Mouse (Mus musculus) CH12.LX (cell line): ENCODE results near the gene Cul5. TPM values are rescaled to one million over a fixed set of nuclear protein-coding genes. Genes with fewer than 3 reads are reported as not detected.
A peak's percentile ranks its signal among the peaks of the same experiment; 100 is the strongest.

Experiments used
- DNase-seq: peaks from one replicate; pipeline ENCODE4 v3.0.0-alpha.2; 2013; ENCODE audit errors: extremely low read depth
- H3K27ac ChIP-seq: 2 replicates; pipeline ENCODE4 v1.5.1; 2012; ENCODE audit warnings: low read depth, mild to moderate bottlenecking, control low read depth, moderate library complexity; ENCODE audit not compliant: insufficient read depth
- H3K27me3 ChIP-seq: replicated peaks from 2 replicates; pipeline ENCODE3; 2012; ENCODE audit warnings: inconsistent platforms
- H3K36me3 ChIP-seq, 2 experiments: replicated peaks in 1 of 2; 2 replicates each; pipeline versions ENCODE3 to v1.6.1; 2012; ENCODE audit warnings: inconsistent platforms in 1 of 2, low read length in 1 of 2, mild to moderate bottlenecking in 1 of 2, mixed read lengths in 1 of 2, moderate library complexity in 1 of 2; ENCODE audit not compliant: control insufficient read depth in 1 of 2, insufficient read depth in 1 of 2
- H3K4me1 ChIP-seq, 2 experiments: 2 replicates each; pipeline ENCODE4 v1.6.1; 2012; ENCODE audit warnings: inconsistent platforms in 1 of 2, moderate library complexity in 1 of 2; ENCODE audit not compliant: insufficient read depth in 2 of 2, control insufficient read depth in 1 of 2
- H3K4me2 ChIP-seq: 2 replicates; pipeline ENCODE4 v1.6.1; 2012; ENCODE audit warnings: low read depth, mild to moderate bottlenecking, control low read depth; ENCODE audit not compliant: poor library complexity, insufficient read depth, severe bottlenecking
- H3K4me3 ChIP-seq, 3 experiments: fragments of 150-350 bp in 1 of 3; sonication (generic) in 1 of 3; replicated peaks in 1 of 3; 2 replicates each; pipeline versions ENCODE3 to v1.5.1; 2011 to 2012; ENCODE audit warnings: low read depth in 2 of 3, low read length in 2 of 3, mild to moderate bottlenecking in 2 of 3, moderate library complexity in 2 of 3, control low read depth in 1 of 3, improper control_type of control experiment in 1 of 3, inconsistent platforms in 1 of 3, mixed read lengths in 1 of 3; ENCODE audit not compliant: poor library complexity in 1 of 3
- H3K79me2 ChIP-seq: replicated peaks from 2 replicates; pipeline ENCODE4 v1.6.1; 2012; ENCODE audit warnings: mild to moderate bottlenecking, moderate library complexity; ENCODE audit not compliant: control insufficient read depth, poor library complexity, insufficient read depth, severe bottlenecking; ENCODE audit errors: extremely low read depth
- H3K9ac ChIP-seq: 2 replicates; pipeline ENCODE4 v1.6.1; 2012; ENCODE audit warnings: low read depth, mild to moderate bottlenecking, control low read depth, moderate library complexity; ENCODE audit not compliant: insufficient read depth
- H3K9me3 ChIP-seq: replicated peaks from 2 replicates; pipeline ENCODE3; 2012; ENCODE audit warnings: low read length, inconsistent platforms, mixed read lengths
- CHD1 ChIP-seq: IDR thresholded peaks from 2 replicates; pipeline ENCODE4 v1.6.1; 2012; ENCODE audit warnings: low read depth, low read length, improper control_type of control experiment, inconsistent platforms
- CTCF ChIP-seq, 2 experiments: IDR thresholded peaks in 1 of 2; conservative IDR thresholded peaks in 1 of 2; 2 replicates each; pipeline ENCODE4 v1.5.1; 2011 to 2012; ENCODE audit warnings: low read depth in 2 of 2, low read length in 2 of 2, improper control_type of control experiment in 1 of 2, inconsistent platforms in 1 of 2, mild to moderate bottlenecking in 1 of 2, moderate library complexity in 1 of 2
- E2F4 ChIP-seq: IDR thresholded peaks from 2 replicates; pipeline ENCODE4 v1.6.1; 2011; ENCODE audit warnings: low read depth, low read length, improper control_type of control experiment; ENCODE audit not compliant: insufficient replicate concordance
- EP300 ChIP-seq: IDR thresholded peaks from 2 replicates; pipeline ENCODE4 v1.6.1; 2011; ENCODE audit warnings: low read length, improper control_type of control experiment
- ETS1 ChIP-seq: conservative IDR thresholded peaks from 2 replicates; pipeline ENCODE4 v1.6.1; 2012; ENCODE audit warnings: low read depth, mild to moderate bottlenecking, inconsistent platforms, low read length, improper control_type of control experiment, moderate library complexity
- GABPA ChIP-seq: IDR thresholded peaks from 2 replicates; pipeline ENCODE4 v1.6.1; 2012; ENCODE audit warnings: low read depth, low read length, improper control_type of control experiment, inconsistent platforms; ENCODE audit not compliant: insufficient replicate concordance
- JUN ChIP-seq: IDR thresholded peaks from 2 replicates; pipeline ENCODE4 v1.6.1; 2011; ENCODE audit warnings: low read depth, mild to moderate bottlenecking, low read length, improper control_type of control experiment, moderate library complexity; ENCODE audit not compliant: insufficient read depth
- MXI1 ChIP-seq: IDR thresholded peaks from 2 replicates; pipeline ENCODE4 v1.6.1; 2011; ENCODE audit warnings: mild to moderate bottlenecking, low read depth, low read length, improper control_type of control experiment
- MYC ChIP-seq: IDR thresholded peaks from 2 replicates; pipeline ENCODE4 v1.6.1; 2011; ENCODE audit warnings: low read depth, mild to moderate bottlenecking, improper control_type of control experiment, low read length
- NRF1 ChIP-seq: IDR thresholded peaks from 2 replicates; pipeline ENCODE4 v1.6.1; 2014; ENCODE audit warnings: low read depth, mild to moderate bottlenecking, inconsistent platforms, low read length, improper control_type of control experiment, moderate library complexity
- POLR2A ChIP-seq: IDR thresholded peaks from 2 replicates; pipeline ENCODE4 v1.6.1; 2011; ENCODE audit warnings: low read depth, mild to moderate bottlenecking, improper control_type of control experiment, low read length
- RCOR1 ChIP-seq: conservative IDR thresholded peaks from 2 replicates; pipeline ENCODE4 v1.6.1; 2012; ENCODE audit warnings: low read depth, mild to moderate bottlenecking, inconsistent platforms, low read length, improper control_type of control experiment
- SIN3A ChIP-seq: IDR thresholded peaks from 2 replicates; pipeline ENCODE4 v1.6.1; 2012; ENCODE audit warnings: low read length, improper control_type of control experiment, inconsistent platforms
- SMC3 ChIP-seq: IDR thresholded peaks from 2 replicates; pipeline ENCODE4 v1.6.1; 2011; ENCODE audit warnings: low read depth, low read length, improper control_type of control experiment
- TCF12 ChIP-seq: IDR thresholded peaks from 2 replicates; pipeline ENCODE4 v1.6.1; 2014; ENCODE audit warnings: low read depth, mild to moderate bottlenecking, inconsistent platforms, low read length, improper control_type of control experiment
- USF1 ChIP-seq: IDR thresholded peaks from 2 replicates; pipeline ENCODE4 v1.6.1; 2014; ENCODE audit warnings: low read depth, mild to moderate bottlenecking, inconsistent platforms, low read length, improper control_type of control experiment
- USF2 ChIP-seq: conservative IDR thresholded peaks from 2 replicates; pipeline ENCODE4 v1.6.1; 2011; ENCODE audit warnings: low read depth, low read length, improper control_type of control experiment
- ZKSCAN1 ChIP-seq: IDR thresholded peaks from 2 replicates; pipeline ENCODE4 v1.6.1; 2012; ENCODE audit warnings: low read depth, inconsistent platforms, low read length, improper control_type of control experiment, borderline replicate concordance
- ZNF384 ChIP-seq: IDR thresholded peaks from 2 replicates; pipeline ENCODE4 v1.6.1; 2012; ENCODE audit warnings: low read depth, low read length, improper control_type of control experiment, inconsistent platforms
- dilution Hi-C: fragments of 300-500 bp; cut with MboI; formaldehyde crosslinking; loops from 2 replicates; pipeline ENCODE4 v1.14.3; 2020; ENCODE audit warnings: low sequenced_read_pairs; ENCODE audit not compliant: extremely low pct_unique_long_range_greater_than_20kb, extremely low pct_ligation_motif_present
- in situ Hi-C: fragments of 300-500 bp; cut with MboI; formaldehyde crosslinking; loops from 3 replicates; pipeline ENCODE4 v1.14.3; 2019; ENCODE audit warnings: low sequenced_read_pairs, low pct_ligation_motif_present, low pct_unique_long_range_greater_than_20kb, mixed read lengths
- polyA plus RNA-seq: library from polyadenylated mRNA; unstranded; fragments of >175 nt; gene quantifications from 2 replicates; pipeline ENCODE4 v1.2.1, GENCODE M21; 2012; ENCODE audit warnings: low read depth; ENCODE audit not compliant: insufficient read length
- total RNA-seq, 2 experiments: library from RNA; depleted of rRNA; stranded (reverse); fragments of 300-350 nt in 1 of 2; fragments of >200 nt in 1 of 2; gene quantifications; 2 replicates each; pipeline ENCODE4 v1.2.3; 2012 to 2014

The Cul5 gene
- total and polyA plus RNA-seq, 3 experiments, result 21.0 to 43.8 (median 37.3) TPM

DNA sequence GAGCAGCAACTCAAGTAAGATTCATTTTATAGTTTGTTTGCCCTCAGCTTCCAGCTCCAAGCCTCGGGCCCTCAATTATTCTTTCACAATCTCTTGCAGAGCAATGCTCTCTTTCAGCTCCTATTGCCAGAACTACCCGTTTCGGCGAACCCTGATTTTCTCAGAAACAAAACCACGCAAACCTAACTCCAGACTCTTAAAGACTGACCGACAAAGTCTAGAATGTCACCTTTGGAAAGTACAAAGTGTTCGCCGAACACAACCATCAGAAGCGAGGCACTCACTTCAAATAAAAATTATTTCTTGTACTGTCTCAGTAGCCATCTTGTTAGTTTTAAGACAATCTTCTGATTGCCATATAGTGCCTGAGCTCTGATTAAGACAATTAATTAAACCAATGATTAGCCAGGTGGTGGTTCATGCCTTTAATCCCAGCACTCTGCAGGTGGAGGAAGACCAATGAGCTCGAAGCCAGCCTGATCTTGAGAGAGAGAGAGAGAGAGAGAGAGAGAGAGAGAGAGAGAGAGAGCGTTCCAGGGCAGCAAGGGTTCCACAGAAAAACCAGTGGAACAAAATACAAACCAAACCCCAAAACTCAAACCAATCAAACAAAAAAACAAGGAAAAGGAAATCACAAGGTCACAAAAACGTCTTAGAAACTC lies 60.4 kb downstream of the Cul5 start:
- Histone ChIP-seq H3K4me2 (peak overlapping the region; percentile 57), H3K9ac (peak overlapping the region; percentile 85), H3K36me3 (peaks cover 0 to 22% of the 10 kb centered on the region in 2 experiments), H3K9me3 (no peaks in the 10 kb centered on the region), H3K27ac (no peak overlapping the region), H3K4me3 (peak overlapping the region; percentile 67 to 83 (median 73)), H3K27me3 (no peaks in the 10 kb centered on the region), H3K79me2 (peaks cover 4% of the 10 kb centered on the region; the same call in 1 of the 2 replicates), H3K4me1 (peaks cover 0 to 15% of the 10 kb centered on the region in 2 experiments; a peak in 2 of 4 replicates)
- dilution Hi-C loops, result no loop called here
- DNase-seq, result no peak
- TF ChIP-seq E2F4, result no peak
- in situ Hi-C loops, result no loop called here

DNA sequence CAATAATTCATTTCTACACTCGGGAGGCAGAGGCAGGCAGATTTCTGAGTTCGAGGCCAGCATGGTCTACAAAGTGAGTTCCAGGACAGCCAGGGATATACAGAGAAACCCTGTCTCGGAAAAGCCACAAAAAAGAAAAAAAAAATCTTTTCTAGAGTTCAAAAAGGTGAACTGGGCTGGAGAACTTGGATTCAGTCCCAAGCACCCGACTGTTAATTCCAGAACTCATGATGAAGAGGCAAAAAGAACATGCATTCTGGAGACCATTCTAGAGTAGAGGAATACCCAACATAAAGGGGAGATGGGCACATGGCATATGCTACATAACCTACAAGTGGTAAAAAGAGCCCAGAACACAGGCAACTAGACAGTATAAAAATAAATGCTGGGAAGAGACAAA lies 62.0 kb downstream of the Cul5 start:
- H3K4me3 ChIP-seq, result no peak overlapping the region
- H3K4me2 ChIP-seq, result no peak overlapping the region
- H3K79me2 ChIP-seq, result peaks cover 4% of the 10 kb centered on the region; the same call in 1 of the 2 replicates
- no peak for TF ChIP-seq POLR2A
- no peak for TF ChIP-seq EP300
- no peak for TF ChIP-seq ZNF384
- no peak for TF ChIP-seq ZKSCAN1
- TF ChIP-seq ETS1, result no peak
- no peak for TF ChIP-seq JUN
- H3K4me1 ChIP-seq, result peaks cover 10 to 32% of the 10 kb centered on the region in 2 experiments; a peak in 3 of 4 replicates
- no peaks in the 10 kb centered on the region for H3K9me3 ChIP-seq
- no peak overlapping the region for H3K9ac ChIP-seq
- dilution Hi-C loops, result no loop called here
- no peaks in the 10 kb centered on the region for H3K27me3 ChIP-seq
- peaks cover 0 to 17% of the 10 kb centered on the region in 2 experiments for H3K36me3 ChIP-seq
- DNase-seq, result no peak
- H3K27ac ChIP-seq, result no peak overlapping the region
- in situ Hi-C loops, result no loop called here

GRCm38 (mm10) chr9:53607192-53607591 lies 62.6 kb downstream of the Cul5 start:
- H3K4me1 ChIP-seq, result peaks cover 10 to 32% of the 10 kb centered on the region in 2 experiments; a peak in 3 of 4 replicates
- dilution Hi-C loops, result no loop called here
- no peak overlapping the region for H3K27ac ChIP-seq
- H3K9me3 ChIP-seq, result no peaks in the 10 kb centered on the region
- DNase-seq, result no peak
- peaks cover 0 to 19% of the 10 kb centered on the region in 2 experiments for H3K36me3 ChIP-seq
- no peak overlapping the region for H3K9ac ChIP-seq
- TF ChIP-seq USF2 (no peak), E2F4 (no peak), MYC (no peak), CHD1 (no peak), CTCF (conservative IDR thresholded peaks at IDR 0.05 in 1 of 2, IDR thresholded peaks at IDR 0.05 in 1 of 2; ENCODE audit: low read depth in 2 of 2, low read length in 2 of 2) (no peak), NRF1 (no peak), SMC3 (no peak), ZNF384 (no peak), EP300 (no peak), SIN3A (no peak), USF1 (no peak), TCF12 (no peak), RCOR1 (no peak), GABPA (no peak), MXI1 (no peak)
- TF ChIP-seq, all 38 proteins: peak for 0
- in situ Hi-C loops, result no loop called here
- no peaks in the 10 kb centered on the region for H3K27me3 ChIP-seq
- H3K79me2 ChIP-seq, result peaks cover 5% of the 10 kb centered on the region; the same call in 1 of the 2 replicates
- H3K4me2 ChIP-seq, result no peak overlapping the region
- H3K4me3 ChIP-seq, result no peak overlapping the region
